Mouse (Mus musculus) neural tube, embryonic 15.5 days (tissue): ENCODE measurements at regions not wholly inside any gene's neighbourhood (a gene's known extent, or its start where the extent isn't known, plus 50 kb on each side); places are given as distances from the start of the nearest gene placed in this dataset.
"Not testable (repeated sequence)": the region's sequence is repeated elsewhere in the genome, so short reads cannot be mapped to it uniquely, and the experiment has no call there.

Experiments
- ATAC-seq: fragments of 200-750 bp; cut with Nextera tagmentation; 2 replicates; pipeline ENCODE4 v1.8.0; 2017; ENCODE audit warnings: mild to moderate bottlenecking, moderate TSS enrichment, moderate library complexity; ENCODE audit not compliant: low FRiP score
- H3K27ac ChIP-seq: fragments of 300-500 bp; sonication (generic); replicated peaks from 2 replicates; pipeline ENCODE4 v1.5.1; 2015; ENCODE audit warnings: mild to moderate bottlenecking, inconsistent platforms
- H3K27me3 ChIP-seq: fragments of 300-500 bp; sonication (generic); replicated peaks from 2 replicates; pipeline ENCODE4 v1.6.1; 2015; ENCODE audit warnings: inconsistent platforms
- H3K36me3 ChIP-seq: fragments of 300-500 bp; sonication (generic); 2 replicates; pipeline ENCODE4 v1.6.1; 2015; ENCODE audit warnings: inconsistent platforms
- H3K4me1 ChIP-seq: fragments of 300-500 bp; sonication (generic); 2 replicates; pipeline ENCODE4 v1.6.1; 2015; ENCODE audit warnings: inconsistent platforms
- H3K4me2 ChIP-seq: fragments of 300-500 bp; sonication (generic); 2 replicates; pipeline ENCODE4 v1.6.1; 2015; ENCODE audit warnings: inconsistent platforms, mild to moderate bottlenecking, moderate library complexity
- H3K4me3 ChIP-seq: fragments of 300-500 bp; sonication (generic); replicated peaks from 2 replicates; pipeline ENCODE4 v1.5.1; 2015; ENCODE audit warnings: mild to moderate bottlenecking, inconsistent platforms
- H3K9ac ChIP-seq: fragments of 300-500 bp; sonication (generic); replicated peaks from 2 replicates; pipeline ENCODE4 v1.6.1; 2015; ENCODE audit warnings: mild to moderate bottlenecking, inconsistent platforms
- H3K9me3 ChIP-seq: fragments of 300-500 bp; sonication (generic); replicated peaks from 2 replicates; pipeline ENCODE4 v1.6.1; 2016; ENCODE audit warnings: inconsistent platforms
- WGBS: fragments of 180-500 bp; shearing (Covaris S2); methylation state at CpG from one replicate; pipeline ENCODE4 v1.1.7; 2015; ENCODE audit warnings: mixed read lengths; 5-methylcytosine and 5-hydroxymethylcytosine counted together

- H3K36me3 ChIP-seq: no peaks in the 10 kb centered on the region
- ATAC-seq: no peak
- H3K9me3 ChIP-seq: no peaks in the 10 kb centered on the region
- no peaks in the 10 kb centered on the region for H3K27me3 ChIP-seq
- no peak overlapping the region for H3K27ac ChIP-seq
- no peak overlapping the region for H3K4me3 ChIP-seq
- no peak overlapping the region for H3K9ac ChIP-seq
- 67% methylated on average over 7 of the region's 7 CpGs for WGBS
- H3K4me1 ChIP-seq: no peaks in the 10 kb centered on the region
- no peak overlapping the region for H3K4me2 ChIP-seq
Measured at GRCm38 (mm10) chr10:118064816-118065216, 76.8 kb upstream of the Mdm1 start.

- not testable (repeated sequence) for ATAC-seq, H3K4me3 ChIP-seq, H3K27me3 ChIP-seq, H3K4me1 ChIP-seq, H3K4me2 ChIP-seq, H3K27ac ChIP-seq, H3K9me3 ChIP-seq, H3K9ac ChIP-seq, H3K36me3 ChIP-seq
- WGBS: 93% methylated on average over 9 of the region's 11 CpGs
Measured at GRCm38 (mm10) chr10:118076341-118076740, 65.3 kb upstream of the Mdm1 start.

- ATAC-seq: no peak
- 81% methylated on average over 5 of the region's 5 CpGs for WGBS
Measured at GRCm38 (mm10) chr10:118081636-118082166, 59.9 kb upstream of the Mdm1 start.

GRCm38 (mm10) chr10:118083035-118083720 lies 58.4 kb upstream of the Mdm1 start:
- Histone ChIP-seq H3K27ac (no peak overlapping the region), H3K27me3 (no peaks in the 10 kb centered on the region), H3K4me3 (no peak overlapping the region), H3K4me2 (no peak overlapping the region), H3K4me1 (peaks cover 9% of the 10 kb centered on the region), H3K9ac (no peak overlapping the region), H3K9me3 (no peaks in the 10 kb centered on the region), H3K36me3 (no peaks in the 10 kb centered on the region)
- no peak for ATAC-seq
- 93% methylated on average over 13 of the region's 13 CpGs for WGBS

More at GRCm38 (mm10) chr10:118081636-118082166, 59.9 kb upstream of the Mdm1 start:
- H3K27me3 ChIP-seq: no peaks in the 10 kb centered on the region
- no peaks in the 10 kb centered on the region for H3K9me3 ChIP-seq
- H3K4me3 ChIP-seq: no peak overlapping the region
- no peak overlapping the region for H3K27ac ChIP-seq
- H3K9ac ChIP-seq: no peak overlapping the region
- H3K4me1 ChIP-seq: no peaks in the 10 kb centered on the region
- no peak overlapping the region for H3K4me2 ChIP-seq
- no peaks in the 10 kb centered on the region for H3K36me3 ChIP-seq

- H3K4me1 ChIP-seq: peaks cover 12% of the 10 kb centered on the region
- 91% methylated on average over 8 of the region's 8 CpGs for WGBS
- no peak overlapping the region for H3K4me3 ChIP-seq
- H3K27ac ChIP-seq: no peak overlapping the region
- ATAC-seq: no peak
- no peaks in the 10 kb centered on the region for H3K27me3 ChIP-seq
- H3K4me2 ChIP-seq: no peak overlapping the region
- no peaks in the 10 kb centered on the region for H3K9me3 ChIP-seq
- H3K9ac ChIP-seq: no peak overlapping the region
- H3K36me3 ChIP-seq: no peaks in the 10 kb centered on the region
Measured at GRCm38 (mm10) chr10:118083721-118084075, 57.9 kb upstream of the Mdm1 start.

GRCm38 (mm10) chr10:118085046-118085983 lies 56.3 kb upstream of the Mdm1 start:
- Histone ChIP-seq H3K27ac (no peak overlapping the region), H3K4me2 (no peak overlapping the region), H3K36me3 (no peaks in the 10 kb centered on the region), H3K4me1 (peaks cover 12% of the 10 kb centered on the region), H3K27me3 (no peaks in the 10 kb centered on the region), H3K9ac (no peak overlapping the region), H3K4me3 (no peak overlapping the region), H3K9me3 (no peaks in the 10 kb centered on the region)
- 93% methylated on average over 16 of the region's 16 CpGs for WGBS
- ATAC-seq: no peak

GRCm38 (mm10) chr10:118087570-118088340 lies 53.9 kb upstream of the Mdm1 start:
- Histone ChIP-seq H3K27ac (peak overlapping the region; percentile 79), H3K4me1 (peaks cover 20% of the 10 kb centered on the region), H3K9ac (peak overlapping the region; percentile 17), H3K36me3 (no peaks in the 10 kb centered on the region), H3K27me3 (no peaks in the 10 kb centered on the region), H3K4me2 (peak overlapping the region; percentile 46), H3K4me3 (0 out of 2 replicates have a peak overlapping the region, but pooled peaks have one; percentile 4), H3K9me3 (no peaks in the 10 kb centered on the region)
- 10% methylated on average over 12 of the region's 12 CpGs for WGBS
- ATAC-seq: peak; percentile 77

- no peak for ATAC-seq
- Histone ChIP-seq H3K4me3 (no peak overlapping the region), H3K4me1 (peaks cover 20% of the 10 kb centered on the region), H3K27me3 (no peaks in the 10 kb centered on the region), H3K27ac (peak overlapping the region; percentile 79), H3K9me3 (no peaks in the 10 kb centered on the region), H3K36me3 (no peaks in the 10 kb centered on the region), H3K9ac (no peak overlapping the region), H3K4me2 (peak overlapping the region; percentile 46)
- 19% methylated on average over 2 of the region's 2 CpGs for WGBS
Measured at GRCm38 (mm10) chr10:118088499-118088898, 53.1 kb upstream of the Mdm1 start.

GRCm38 (mm10) chr10:118089879-118090278 lies 51.7 kb upstream of the Mdm1 start:
- no peak for ATAC-seq
- Histone ChIP-seq H3K4me3 (no peak overlapping the region), H3K9ac (no peak overlapping the region), H3K4me2 (no peak overlapping the region), H3K27ac (no peak overlapping the region), H3K27me3 (no peaks in the 10 kb centered on the region), H3K9me3 (no peaks in the 10 kb centered on the region), H3K4me1 (peaks cover 20% of the 10 kb centered on the region), H3K36me3 (no peaks in the 10 kb centered on the region)
- WGBS: 88% methylated on average over 6 of the region's 6 CpGs

GRCm38 (mm10) chr10:118091476-118091875 lies 50.1 kb upstream of the Mdm1 start:
- WGBS: 94% methylated on average over 12 of the region's 12 CpGs
- no peaks in the 10 kb centered on the region for H3K36me3 ChIP-seq
- no peak for ATAC-seq

More at GRCm38 (mm10) chr10:118091476-118091875, 50.1 kb upstream of the Mdm1 start:
- peaks cover 20% of the 10 kb centered on the region for H3K4me1 ChIP-seq
- H3K9ac ChIP-seq: no peak overlapping the region
- H3K9me3 ChIP-seq: no peaks in the 10 kb centered on the region
- H3K27me3 ChIP-seq: no peaks in the 10 kb centered on the region
- H3K27ac ChIP-seq: no peak overlapping the region
- no peak overlapping the region for H3K4me3 ChIP-seq
- H3K4me2 ChIP-seq: no peak overlapping the region
